Mouse (Mus musculus): ENCODE measurements around the gene Mfng.

DNA sequence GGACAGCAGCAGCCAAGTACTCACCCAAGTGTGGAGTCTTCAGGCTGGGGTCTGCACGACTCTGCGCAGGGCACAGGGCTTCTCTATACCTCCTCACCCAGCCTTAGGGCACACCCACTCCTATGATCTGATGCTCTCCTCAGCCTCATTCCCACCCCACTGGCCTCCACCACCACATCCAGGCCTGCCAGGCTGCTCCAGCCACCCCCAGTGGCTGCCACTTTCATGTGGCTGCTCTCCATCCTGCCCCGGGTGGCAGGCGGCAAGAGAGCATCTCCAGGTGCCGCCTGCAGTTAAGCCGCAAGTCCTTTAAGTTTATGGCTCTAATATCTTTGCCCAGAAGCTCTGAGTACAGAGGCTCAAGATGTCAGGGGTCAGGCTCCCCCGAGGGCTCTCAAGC lies 46.6 kb downstream of the Mfng start:
- no peak for TF ChIP-seq CTCF (IDR thresholded peaks at IDR 0.05; ENCODE audit: low read depth, low read length)
- TF ChIP-seq POLR2A (IDR thresholded peaks at IDR 0.05; ENCODE audit: insufficient read depth, low read length): no peak
- no peak for TF ChIP-seq EP300 (IDR thresholded peaks at IDR 0.05; ENCODE audit: insufficient read depth, low read depth, low read length)
